Mouse (Mus musculus) brain, embryonic 14.5 days (tissue): ENCODE measurements around the gene Mrpl22.

Experiments
- CTCF ChIP-seq: fragments of 200-500 bp; IDR thresholded peaks from 2 replicates; pipeline ENCODE4 v1.5.1; 2012; ENCODE audit warnings: inconsistent platforms, mild to moderate bottlenecking, moderate library complexity, borderline replicate concordance; ENCODE audit not compliant: insufficient read depth, insufficient read length; ENCODE audit errors: extremely low read depth
- POLR2A ChIP-seq: fragments of 200-500 bp; IDR thresholded peaks from 2 replicates; pipeline ENCODE4 v1.6.1; 2012; ENCODE audit warnings: mild to moderate bottlenecking, inconsistent platforms, borderline replicate concordance; ENCODE audit not compliant: poor library complexity, insufficient read depth, insufficient read length, severe bottlenecking; ENCODE audit errors: extremely low read depth

DNA sequence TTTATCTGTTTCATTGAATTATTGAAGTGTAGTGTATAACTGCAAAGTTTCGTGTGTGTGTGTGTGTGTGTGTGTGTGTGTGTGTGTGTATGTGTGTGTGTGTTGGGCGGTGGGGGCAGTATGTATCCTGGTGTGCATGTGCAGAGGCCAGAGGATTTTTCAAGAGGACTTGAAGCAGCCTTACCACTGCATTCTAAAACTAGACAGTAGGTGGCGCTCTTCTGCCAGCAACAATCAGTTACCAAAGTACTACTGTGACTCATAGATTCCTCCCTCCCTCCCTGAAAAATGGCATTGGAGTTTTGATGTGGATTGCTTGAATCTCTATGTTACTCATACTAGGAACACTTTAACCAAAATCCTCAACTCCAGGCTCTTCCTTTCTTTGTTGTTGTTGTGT, 8.1 kb downstream of the Mrpl22 start:
- TF ChIP-seq CTCF (peak; percentile 78; the same call in 1 of the 2 replicates), POLR2A (no peak)
